Mouse (Mus musculus) T-helper 2 cell (primary cell): ENCODE data around the gene Tmem131l.

Source experiments
- in situ Hi-C: fragments of 300-600 bp; cut with MboI, MseI; formaldehyde crosslinking; loops from one replicate; pipeline ENCODE4 v1.15.1; 2025; ENCODE audit warnings: high pct_unique_total_duplicates

Tmem131l gene

GRCm38 (mm10) chr3:84048729-84049175, 8.8 kb upstream of the Tmem131l start:
- in situ Hi-C loops = no loop called here

GRCm38 (mm10) chr3:84046206-84046605, 6.2 kb upstream of the Tmem131l start:
- in situ Hi-C loops = no loop called here

- in situ Hi-C loops = no loop called here
Observed at GRCm38 (mm10) chr3:84041739-84042138, 1.8 kb upstream of the Tmem131l start.

- in situ Hi-C loops = no loop called here
Observed at GRCm38 (mm10) chr3:84040476-84041082, 604 bp upstream of the Tmem131l start.

GRCm38 (mm10) chr3:84038981-84039645, 862 bp downstream of the Tmem131l start:
- in situ Hi-C loops = no loop called here

- in situ Hi-C loops = no loop called here
Observed at GRCm38 (mm10) chr3:84038126-84038525, 1.8 kb downstream of the Tmem131l start.

- in situ Hi-C loops = no loop called here
Observed at GRCm38 (mm10) chr3:84037536-84037935, 2.4 kb downstream of the Tmem131l start.

GRCm38 (mm10) chr3:84036866-84037265, 3.1 kb downstream of the Tmem131l start:
- in situ Hi-C loops = no loop called here

GRCm38 (mm10) chr3:84035728-84036364, 4.1 kb downstream of the Tmem131l start:
- in situ Hi-C loops = no loop called here

GRCm38 (mm10) chr3:84034115-84034780, 5.7 kb downstream of the Tmem131l start:
- in situ Hi-C loops = no loop called here

GRCm38 (mm10) chr3:84032933-84033730, 6.8 kb downstream of the Tmem131l start:
- in situ Hi-C loops = no loop called here

GRCm38 (mm10) chr3:84032419-84032818, 7.6 kb downstream of the Tmem131l start:
- in situ Hi-C loops = no loop called here

- in situ Hi-C loops = no loop called here
Observed at GRCm38 (mm10) chr3:84031216-84031615, 8.8 kb downstream of the Tmem131l start.

GRCm38 (mm10) chr3:84028968-84029367, 11.0 kb downstream of the Tmem131l start:
- in situ Hi-C loops = no loop called here

- in situ Hi-C loops = no loop called here
Observed at GRCm38 (mm10) chr3:84027691-84028159, 12.2 kb downstream of the Tmem131l start.

GRCm38 (mm10) chr3:84024512-84025072, 15.4 kb downstream of the Tmem131l start:
- in situ Hi-C loops = no loop called here

- in situ Hi-C loops = no loop called here
Observed at GRCm38 (mm10) chr3:84022723-84023122, 17.3 kb downstream of the Tmem131l start.

- in situ Hi-C loops = no loop called here
Observed at GRCm38 (mm10) chr3:84022201-84022584, 17.8 kb downstream of the Tmem131l start.

GRCm38 (mm10) chr3:84021217-84022200, 18.5 kb downstream of the Tmem131l start:
- in situ Hi-C loops = no loop called here

- in situ Hi-C loops = no loop called here
Observed at GRCm38 (mm10) chr3:84020528-84020927, 19.4 kb downstream of the Tmem131l start.
